Mouse (Mus musculus): ENCODE data around the gene Ppp1r26.
A peak's percentile ranks its signal among the peaks of the same experiment; 100 is the strongest.

Ppp1r26 gene

DNA sequence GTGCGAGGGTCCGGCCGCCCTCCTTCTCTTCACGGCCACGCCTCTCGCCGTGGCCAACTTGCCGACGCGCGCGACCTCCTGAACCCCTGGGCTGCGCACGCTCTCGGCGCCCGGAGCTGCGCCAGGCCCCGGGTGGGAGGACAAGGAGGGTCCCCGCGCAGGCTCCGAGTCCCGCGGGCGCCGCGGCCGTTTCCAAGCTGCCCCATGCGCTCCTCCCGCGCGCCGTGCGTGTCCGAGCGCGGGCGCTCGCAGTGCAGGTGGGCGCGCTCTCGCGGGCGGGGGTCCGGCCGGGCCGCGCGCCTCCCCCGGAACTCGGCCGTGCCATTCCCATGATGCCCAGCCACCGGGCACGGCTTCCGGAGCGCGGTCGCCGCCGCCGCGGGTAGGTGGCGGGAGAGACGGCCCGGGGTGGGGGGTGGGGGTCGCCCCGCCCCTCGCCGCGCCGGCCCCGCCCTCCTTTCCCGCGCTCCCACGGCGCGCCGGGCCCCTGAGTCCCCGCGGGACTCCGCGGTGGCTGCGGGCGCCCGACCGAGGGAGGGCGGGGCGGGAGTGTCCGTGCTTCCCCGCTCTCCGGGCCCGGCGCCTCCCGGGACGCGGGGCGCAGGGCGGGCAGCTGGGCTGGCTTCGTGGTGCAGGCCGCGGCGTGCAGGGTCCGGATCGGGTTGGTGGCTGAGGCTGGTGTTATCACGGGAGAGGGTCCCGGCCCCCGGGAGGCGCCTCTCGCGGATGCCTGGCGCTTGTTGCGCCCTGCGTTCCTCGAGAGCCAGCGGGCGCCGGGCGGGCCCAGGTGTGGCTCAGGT is at the start of gene Ppp1r26:
TSS of gene Ppp1r26 (plus strand) at position 286 of the 800 bp plus-strand sequence.
- DNase-seq (ENCODE audit: low read depth, low spot score) = peak; percentile 32

DNA sequence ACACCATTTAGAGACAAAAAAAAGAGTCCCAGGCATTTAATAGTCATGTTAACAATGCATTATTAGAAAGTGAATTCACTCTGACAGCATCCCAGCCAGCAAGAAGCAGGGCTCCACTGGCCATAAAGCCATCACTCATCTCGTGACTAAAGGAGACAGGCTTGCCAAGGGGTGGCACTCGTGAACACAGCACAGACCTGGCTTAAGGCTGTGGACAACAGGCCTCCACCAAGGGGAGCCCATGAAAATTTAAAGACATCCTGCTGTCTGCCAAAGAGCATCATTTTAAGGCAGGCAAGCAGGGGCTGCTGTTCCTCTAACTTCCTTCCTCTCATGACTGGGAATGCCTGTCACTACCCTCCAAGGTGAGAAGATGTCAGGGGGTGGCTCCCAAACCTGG is 49.7 kb upstream of the Ppp1r26 start:
- no peak for DNase-seq (ENCODE audit: low read depth, low spot score)

GRCm38 (mm10) chr2:28397417-28398119 is 49.0 kb upstream of the Ppp1r26 start:
- DNase-seq (ENCODE audit: low read depth, low spot score) = no peak

DNA sequence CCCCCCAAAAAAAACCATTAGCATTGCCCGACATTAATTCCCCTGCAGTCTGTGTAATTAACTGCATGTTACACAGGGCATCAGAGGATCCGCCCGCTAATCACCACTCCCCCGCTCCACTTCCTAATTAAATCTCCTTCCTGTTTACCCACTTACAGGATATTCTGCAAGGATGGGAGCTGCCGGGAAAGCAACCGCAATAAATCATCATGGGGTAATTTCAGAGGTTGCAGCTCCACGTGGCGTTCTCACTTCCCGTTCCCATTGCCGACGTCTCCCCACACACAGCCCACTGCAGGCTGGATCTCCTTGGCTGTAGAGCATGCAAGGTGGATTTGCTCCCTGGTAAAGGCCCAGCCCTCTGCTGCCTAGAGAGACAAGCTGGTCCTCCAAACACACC is 45.0 kb upstream of the Ppp1r26 start:
- DNase-seq (ENCODE audit: low read depth, low spot score) = no peak

- no peak for DNase-seq (ENCODE audit: low read depth, low spot score)
These were observed 44.5 kb upstream of the Ppp1r26 start for GRCm38 (mm10) chr2:28402128-28402527.

DNA sequence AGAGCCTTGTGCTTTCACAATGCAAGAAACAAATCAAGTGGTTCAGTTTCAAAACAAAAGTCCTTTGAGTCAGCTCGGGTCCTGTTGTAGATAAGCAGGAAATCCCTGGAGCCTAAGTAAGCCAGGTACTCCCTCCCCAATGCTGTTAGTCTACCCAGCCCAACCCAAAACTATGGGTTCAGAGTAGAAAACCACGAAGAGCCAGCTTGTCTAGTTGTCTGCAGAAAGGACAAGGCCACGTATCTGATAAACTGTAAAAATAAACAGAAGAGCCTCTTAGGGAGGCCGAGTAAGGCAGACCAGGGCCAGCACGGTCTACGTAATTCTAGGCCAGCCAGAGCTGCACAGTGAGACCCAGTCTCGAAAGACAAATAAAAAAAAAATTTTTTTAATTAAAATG is 38.8 kb upstream of the Ppp1r26 start:
- no peak for DNase-seq (ENCODE audit: low read depth, low spot score)

DNA sequence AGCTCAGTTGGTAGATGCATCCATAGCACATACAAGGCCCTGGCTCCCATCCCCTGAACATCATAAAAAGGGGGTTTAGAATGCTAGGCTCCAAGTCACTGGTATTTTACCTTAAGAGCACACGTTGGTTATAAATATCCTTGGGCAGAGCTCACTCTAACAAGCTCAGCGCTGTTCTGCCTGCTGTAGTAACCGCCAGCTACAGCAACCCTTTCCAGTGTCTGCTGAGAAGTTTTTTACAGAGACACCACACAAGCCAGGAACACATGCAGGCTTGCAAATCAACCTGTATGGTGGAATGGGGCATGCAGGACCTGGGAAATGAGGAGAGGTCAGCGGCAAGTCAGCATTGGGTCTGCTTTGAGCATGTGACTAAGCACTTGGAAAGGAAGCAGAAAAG is 37.5 kb upstream of the Ppp1r26 start:
- no peak for DNase-seq (ENCODE audit: low read depth, low spot score)

DNA sequence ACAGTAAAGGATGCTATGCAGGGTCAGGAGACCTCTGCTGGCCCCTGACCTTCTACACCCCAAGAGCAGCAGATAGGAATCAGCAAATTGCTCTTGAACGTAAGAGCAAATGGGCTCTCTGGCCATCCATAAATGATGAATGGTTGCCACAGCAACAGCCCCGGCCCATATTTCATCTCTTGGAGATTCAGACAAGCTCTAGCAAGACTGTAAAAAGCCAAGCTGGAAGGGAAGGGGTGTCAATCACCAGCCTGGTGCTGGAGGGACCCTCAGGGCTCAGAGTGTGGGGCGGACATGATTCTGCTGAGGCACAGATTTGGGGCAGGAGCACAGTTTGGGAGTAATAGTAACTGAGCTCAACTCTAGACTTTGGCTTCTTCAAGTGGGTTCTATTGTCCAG is 37.0 kb upstream of the Ppp1r26 start:
- no peak for DNase-seq (ENCODE audit: low read depth, low spot score)

DNA sequence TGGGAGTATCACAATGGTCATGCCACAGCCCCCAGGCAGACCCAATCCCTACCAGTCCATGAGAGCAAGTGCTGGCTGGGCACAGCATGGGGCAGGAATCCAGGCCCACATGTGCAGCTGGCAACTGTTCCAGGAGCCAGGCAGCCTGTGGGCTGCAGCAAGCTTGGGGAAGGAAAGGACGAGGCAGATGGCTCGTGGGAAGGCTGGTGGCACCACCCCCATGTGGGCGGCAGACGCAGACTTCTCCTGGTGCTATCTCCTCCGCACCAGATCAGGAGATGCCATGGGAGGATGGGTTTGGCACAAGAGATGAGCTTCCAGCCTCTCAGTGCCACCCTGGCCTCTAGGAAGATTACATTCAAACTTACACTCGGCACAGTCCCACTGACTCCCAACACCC is 33.7 kb upstream of the Ppp1r26 start:
- no peak for DNase-seq (ENCODE audit: low read depth, low spot score)

- DNase-seq (ENCODE audit: low read depth, low spot score) = no peak
These were observed 32.4 kb upstream of the Ppp1r26 start for GRCm38 (mm10) chr2:28414116-28414756.

GRCm38 (mm10) chr2:28414757-28415137 is 31.9 kb upstream of the Ppp1r26 start:
- no peak for DNase-seq (ENCODE audit: low read depth, low spot score)

DNA sequence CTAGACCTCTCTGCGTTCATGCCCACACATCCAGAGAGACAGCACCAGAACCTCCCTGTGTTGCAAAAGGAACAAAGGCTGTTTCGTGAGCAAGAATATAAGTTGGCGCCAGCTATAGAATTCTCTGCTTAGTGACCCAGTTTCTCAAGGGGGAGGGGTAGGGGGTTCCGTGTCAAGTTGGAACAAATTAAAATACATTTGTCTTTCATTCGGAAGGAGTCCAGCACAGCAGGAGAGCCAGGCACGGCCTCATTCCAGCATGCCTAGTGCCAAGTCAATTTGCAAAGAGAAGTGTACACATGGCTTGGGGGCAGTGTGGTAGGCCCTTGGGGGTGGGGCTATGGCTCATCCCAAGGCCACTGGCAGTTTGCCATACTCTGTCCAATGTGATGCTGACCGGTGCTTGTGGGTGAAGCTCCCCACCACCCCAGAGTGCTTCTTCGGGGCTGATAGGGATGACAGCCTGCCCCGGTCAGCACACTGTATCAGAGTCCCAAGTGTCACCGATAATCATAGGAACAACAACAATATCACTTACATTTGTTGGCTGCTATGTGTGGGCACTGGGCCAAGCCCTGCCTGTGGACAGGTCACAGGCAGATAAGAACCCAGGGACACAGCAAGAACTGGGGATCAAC is 31.1 kb upstream of the Ppp1r26 start:
- no peak for DNase-seq (ENCODE audit: low read depth, low spot score)

DNA sequence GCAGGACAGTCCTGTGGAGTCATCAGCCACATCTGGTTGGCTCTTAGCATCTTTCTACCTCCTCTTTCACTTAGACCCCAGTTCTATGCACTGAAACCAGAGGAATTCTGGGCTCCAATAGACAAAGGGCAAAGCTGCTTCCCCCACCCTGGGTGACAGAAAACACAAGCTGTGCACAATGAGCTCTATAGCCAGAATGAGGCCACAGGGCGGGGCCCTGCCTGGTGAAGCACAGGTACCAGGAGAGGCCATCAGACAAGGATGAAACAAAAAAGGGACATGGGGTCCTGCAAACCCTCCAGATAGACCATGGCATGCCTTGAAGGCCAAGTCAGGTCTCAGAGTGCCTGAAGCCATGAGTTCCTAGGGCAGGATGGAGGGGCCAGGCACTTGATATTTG is 30.1 kb upstream of the Ppp1r26 start:
- no peak for DNase-seq (ENCODE audit: low read depth, low spot score)

- peak; percentile 60 for DNase-seq (ENCODE audit: low read depth, low spot score)
These were observed 28.6 kb upstream of the Ppp1r26 start for GRCm38 (mm10) chr2:28418034-28418433.

DNA sequence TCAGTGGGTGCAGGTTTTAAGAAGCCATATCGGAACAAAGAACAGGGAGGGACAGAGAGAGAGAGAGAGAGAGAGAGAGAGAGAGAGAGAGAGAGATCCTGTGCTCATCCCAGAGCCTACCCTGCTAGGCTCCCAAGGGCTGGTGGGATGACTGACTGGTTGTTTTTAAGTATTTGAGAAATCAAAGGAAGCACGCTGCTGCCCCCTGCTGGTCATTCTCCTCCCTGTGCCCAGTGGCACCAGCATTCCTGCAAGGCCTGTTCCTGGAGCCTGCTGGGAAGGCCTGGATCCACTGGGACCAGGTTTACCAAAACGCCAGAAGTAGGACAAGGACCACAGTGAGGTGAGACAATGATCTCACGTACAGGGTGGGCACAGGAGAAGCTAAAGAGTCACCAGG is 26.7 kb upstream of the Ppp1r26 start:
- DNase-seq (ENCODE audit: low read depth, low spot score) = peak; percentile 44

- peak; percentile 35 for DNase-seq (ENCODE audit: low read depth, low spot score)
These were observed 23.4 kb upstream of the Ppp1r26 start for GRCm38 (mm10) chr2:28423167-28423566.

- no peak for DNase-seq (ENCODE audit: low read depth, low spot score)
These were observed 19.4 kb upstream of the Ppp1r26 start for GRCm38 (mm10) chr2:28427226-28427625.

DNA sequence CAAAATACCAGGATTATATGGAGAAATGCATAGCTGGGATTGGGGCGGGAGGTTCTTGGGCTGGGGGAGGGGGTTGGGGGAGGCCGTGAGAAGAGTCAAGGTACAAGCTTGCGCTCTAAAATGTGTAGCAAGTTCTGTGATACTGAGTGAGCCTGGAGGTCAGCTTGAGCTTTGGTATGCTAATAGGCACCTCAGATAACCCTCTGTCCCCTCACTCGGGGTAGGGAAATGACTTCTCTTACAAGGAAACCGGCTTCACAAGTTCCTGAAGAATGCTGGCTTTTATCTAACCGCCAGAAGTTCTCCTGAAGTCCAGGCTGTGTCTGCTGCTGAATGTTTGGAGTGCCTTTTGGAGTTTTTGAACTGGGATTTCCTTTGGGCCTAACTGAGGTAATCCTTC is 15.8 kb upstream of the Ppp1r26 start:
- DNase-seq (ENCODE audit: low read depth, low spot score) = no peak

DNA sequence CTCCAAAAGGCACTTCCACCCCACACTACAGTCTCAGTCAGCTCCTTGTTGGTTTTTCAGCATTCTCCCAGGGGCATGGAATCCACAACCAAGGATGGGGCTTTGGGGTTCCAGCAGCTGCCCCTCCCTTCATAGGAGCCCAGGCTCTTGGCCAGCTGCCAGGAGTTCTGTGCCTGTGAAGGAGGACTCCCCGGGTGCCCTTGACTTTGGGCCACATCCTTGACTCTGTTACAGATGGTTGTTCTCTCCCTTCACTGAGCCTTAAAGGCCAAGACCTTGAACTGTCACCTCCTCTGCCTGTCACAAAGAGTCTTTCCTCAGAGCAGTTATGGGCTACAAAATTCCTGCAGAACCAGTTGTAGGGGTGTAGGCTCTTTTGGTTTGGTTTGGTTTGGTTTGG is 13.8 kb upstream of the Ppp1r26 start:
- DNase-seq (ENCODE audit: low read depth, low spot score) = no peak

GRCm38 (mm10) chr2:28433512-28433911 is 13.1 kb upstream of the Ppp1r26 start:
- DNase-seq (ENCODE audit: low read depth, low spot score) = no peak

GRCm38 (mm10) chr2:28435401-28435800 is 11.2 kb upstream of the Ppp1r26 start:
- DNase-seq (ENCODE audit: low read depth, low spot score) = no peak

- peak; percentile 33 for DNase-seq (ENCODE audit: low read depth, low spot score)
These were observed 5.8 kb upstream of the Ppp1r26 start for GRCm38 (mm10) chr2:28440842-28441241.
